Mouse (Mus musculus) lung, postnatal 25 days (tissue): ENCODE measurements at regions not wholly inside any gene's neighbourhood (a gene's known extent, or its start where the extent isn't known, plus 50 kb on each side); places are given as distances from the start of the nearest gene placed in this dataset.

Experiments used
- DNase-seq: peaks from one replicate; pipeline ENCODE4 v3.0.0; 2022; ENCODE audit warnings: low spot score

- no peak for DNase-seq
Observed at GRCm38 (mm10) chr15:10838584-10839288, 113.4 kb upstream of the C1qtnf3 start.

DNA sequence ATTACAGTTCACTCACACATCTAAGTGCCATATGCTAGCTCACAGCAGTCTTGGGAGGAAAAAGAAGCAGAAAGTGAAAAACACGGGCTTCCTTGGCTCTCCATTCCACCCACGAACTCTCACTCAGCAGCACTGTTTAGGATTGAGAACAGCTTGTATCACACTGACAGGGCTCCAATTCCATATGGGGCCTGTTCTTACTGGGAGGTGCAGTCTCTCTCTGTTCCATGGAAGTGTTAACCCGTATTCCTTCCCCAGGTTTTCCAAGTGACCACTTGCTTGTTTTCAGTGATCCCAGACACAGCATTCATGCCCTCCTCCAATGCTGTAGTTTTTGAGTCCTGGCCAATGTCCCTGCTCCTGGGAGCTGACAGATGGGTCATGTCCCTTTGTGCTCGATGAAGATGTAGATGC lies 111.5 kb upstream of the C1qtnf3 start:
- no peak for DNase-seq

DNA sequence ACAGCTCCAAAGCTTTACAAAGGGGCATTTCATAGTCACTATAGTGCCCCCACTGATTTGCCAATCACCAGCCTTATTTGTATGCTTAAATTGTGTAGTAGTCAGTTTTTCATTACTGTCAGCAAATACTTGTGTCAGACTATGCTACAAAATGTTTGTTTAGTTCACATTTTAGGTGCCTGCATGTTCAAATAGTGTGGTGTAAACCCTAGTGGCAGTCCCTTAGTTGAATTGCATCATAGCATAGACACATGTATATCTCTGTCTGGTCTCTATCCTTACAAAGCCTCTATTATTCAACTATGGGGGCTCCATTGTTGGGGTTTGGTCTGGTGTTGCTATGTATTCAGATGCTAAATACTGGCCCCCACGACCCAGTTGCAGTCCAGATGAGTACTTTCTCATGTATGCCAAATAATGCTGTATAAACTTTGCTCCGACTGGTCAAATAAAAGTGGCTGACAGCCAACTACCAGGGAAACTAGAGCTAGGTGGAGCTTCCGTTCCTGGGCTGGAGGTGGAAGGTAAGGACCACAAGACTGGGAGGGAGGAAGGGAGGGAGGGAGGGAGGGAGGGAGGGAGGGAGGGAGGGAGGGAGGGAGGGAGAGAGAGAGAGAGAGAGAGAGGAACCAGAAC lies 109.0 kb upstream of the C1qtnf3 start:
- DNase-seq = no peak

GRCm38 (mm10) chr15:10846722-10847121 lies 105.4 kb upstream of the C1qtnf3 start:
- no peak for DNase-seq

DNA sequence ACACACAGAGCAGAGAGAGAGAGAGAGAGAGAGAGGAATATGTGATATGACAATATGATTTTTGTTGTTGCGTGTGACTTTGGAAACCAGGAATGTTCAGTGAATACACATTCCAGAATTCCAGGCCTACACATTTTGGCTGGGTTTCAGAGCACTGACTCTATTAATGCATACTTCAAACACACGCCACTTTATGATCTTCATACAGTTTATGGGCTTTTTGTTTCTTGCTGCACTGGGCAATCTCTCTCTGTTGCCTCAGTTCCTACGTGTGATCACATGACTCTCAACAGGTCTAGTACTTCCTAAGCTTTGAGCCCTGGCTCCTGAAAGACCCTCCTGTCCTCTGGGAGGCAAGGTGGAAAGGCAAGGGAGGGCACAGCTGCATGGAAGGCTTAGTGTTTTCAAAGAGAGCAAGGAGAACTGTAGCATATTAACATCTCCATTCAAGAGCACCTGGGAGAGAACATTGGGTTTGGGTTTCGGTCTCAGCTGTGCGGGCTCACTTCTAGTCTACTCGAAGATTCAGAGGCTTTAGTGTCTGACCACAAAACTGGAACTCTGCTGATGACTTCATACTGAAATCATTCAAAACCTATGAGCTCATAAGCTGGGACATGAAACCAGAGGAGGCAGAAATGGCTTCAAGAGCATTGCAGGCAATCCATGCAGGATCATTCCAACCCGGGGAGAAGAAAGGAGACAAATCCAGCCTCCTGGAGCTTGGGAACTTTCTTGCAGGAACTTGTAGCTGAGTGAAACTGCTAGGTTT lies 87.9 kb upstream of the C1qtnf3 start:
- no peak for DNase-seq

DNA sequence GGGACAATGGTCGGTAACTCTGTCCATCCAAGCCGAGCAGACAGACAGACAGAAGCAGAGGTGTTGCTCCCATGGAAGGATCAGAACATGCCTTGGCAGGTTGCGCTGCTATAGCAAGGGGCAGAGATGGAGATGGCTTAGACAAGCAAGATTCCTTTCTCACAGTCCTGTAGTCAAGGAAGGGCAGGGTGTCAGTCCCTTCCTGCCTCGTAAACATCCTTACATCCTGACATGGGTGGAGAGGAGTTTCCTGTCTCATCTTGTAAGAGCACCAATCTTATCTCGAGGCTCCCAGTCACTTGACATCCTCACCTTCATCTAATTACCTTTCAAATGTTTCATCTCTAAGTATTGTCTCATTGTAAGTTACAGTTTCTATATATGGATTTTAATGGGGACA lies 87.0 kb upstream of the C1qtnf3 start:
- no peak for DNase-seq

DNA sequence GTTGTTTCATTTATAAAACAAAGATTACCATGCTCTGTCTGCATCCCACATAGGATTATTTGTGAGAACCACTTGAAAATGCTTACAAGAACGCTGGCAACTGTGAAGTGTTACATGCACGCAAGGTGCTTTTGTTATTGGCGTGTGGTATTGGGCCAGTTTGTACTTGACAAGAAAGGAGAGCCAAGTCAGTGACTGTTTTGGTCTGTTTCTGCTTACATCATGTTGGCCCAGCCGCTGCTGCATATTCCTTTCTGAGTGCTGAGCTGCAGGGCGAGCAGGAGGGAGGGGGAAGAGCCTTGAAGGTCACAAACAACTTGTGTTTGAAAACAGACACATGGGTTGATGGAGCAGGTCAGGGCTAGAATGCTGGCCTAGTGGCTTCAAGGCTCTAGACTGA lies 85.3 kb upstream of the C1qtnf3 start:
- peak; percentile 65 for DNase-seq

DNA sequence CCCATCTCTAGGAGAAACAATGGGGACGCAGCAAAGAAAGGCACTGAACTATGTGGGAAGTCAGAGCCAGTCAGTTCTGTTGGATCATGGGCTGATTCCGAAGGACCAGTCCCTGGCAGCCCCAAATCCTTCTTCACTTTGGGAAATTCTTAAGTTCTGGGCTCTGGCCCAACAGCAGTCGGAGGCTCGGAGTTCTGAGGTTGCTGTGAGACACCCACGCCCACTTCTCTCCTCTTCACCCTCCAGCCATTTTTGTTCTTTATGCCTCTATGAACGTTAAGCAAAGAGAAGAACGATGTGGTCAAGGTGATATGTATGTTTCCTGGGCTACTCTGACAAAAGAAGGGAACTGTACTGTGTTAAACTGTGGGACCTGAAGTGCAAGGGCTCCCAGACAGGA lies 84.0 kb upstream of the C1qtnf3 start:
- DNase-seq = no peak

DNA sequence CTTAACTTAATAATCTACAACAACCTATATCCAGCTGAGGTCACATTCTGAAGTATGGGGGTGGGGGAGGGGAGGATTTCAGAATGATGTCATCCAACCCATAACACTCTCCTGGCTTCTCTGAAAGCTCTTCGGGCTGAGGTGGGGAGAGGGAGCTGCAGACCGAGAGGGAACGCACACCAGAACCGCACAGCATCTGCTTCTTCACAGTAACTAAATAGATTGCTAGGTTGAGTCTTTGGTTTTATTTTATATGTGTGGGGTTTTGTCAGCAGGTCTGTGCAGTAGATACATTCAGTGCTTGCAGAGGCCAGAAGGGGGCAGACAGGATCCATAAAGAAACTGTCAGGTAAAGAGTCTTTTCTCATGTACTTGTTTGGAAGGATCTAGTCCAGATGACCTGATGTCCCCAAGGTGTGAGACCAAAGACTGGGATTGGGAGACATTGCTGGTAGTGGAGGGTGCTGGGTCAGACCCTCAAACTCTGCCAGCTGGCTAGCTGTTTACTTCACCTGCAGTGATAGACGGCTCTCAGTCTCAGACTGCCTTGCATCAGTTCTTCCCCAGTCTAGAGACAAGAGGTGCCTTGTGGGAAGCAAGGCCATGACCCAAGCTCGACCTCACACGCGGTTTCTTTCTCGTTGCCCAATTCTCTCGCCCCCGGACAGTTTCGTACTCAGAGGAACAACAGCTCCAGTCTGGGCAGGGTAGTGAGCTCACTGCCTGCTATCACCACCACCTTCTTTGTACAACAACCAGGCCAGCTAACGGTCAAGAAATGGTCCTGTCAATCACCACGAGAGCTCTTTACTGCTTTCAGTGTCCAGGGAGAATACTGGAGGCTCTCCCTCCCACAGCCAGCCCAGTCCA lies 83.2 kb upstream of the C1qtnf3 start:
- no peak for DNase-seq

DNA sequence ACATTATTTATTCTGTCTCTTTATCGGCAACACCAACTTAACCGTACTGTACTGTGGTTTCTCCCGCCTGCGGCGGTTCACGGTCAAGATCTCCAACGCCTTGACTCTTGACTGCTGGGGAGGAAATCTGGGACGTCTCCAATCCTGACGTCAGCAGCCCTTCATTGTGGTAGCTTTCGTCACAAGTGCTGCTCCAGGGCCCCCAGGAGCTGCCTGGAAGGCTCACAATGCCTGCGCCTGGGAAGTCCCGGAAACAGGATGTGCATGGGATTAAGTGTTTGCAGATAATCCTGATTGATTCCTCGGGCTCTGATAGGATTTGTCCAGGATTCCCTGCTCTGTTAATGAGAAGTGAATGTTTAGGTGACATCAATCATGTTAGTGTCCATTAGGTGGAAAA lies 82.3 kb upstream of the C1qtnf3 start:
- peak; percentile 84 for DNase-seq

- DNase-seq = no peak
Observed at GRCm38 (mm10) chr15:10872322-10872967, 79.7 kb upstream of the C1qtnf3 start.

- DNase-seq = no peak
Observed at GRCm38 (mm10) chr15:10876328-10876727, 75.8 kb upstream of the C1qtnf3 start.

DNA sequence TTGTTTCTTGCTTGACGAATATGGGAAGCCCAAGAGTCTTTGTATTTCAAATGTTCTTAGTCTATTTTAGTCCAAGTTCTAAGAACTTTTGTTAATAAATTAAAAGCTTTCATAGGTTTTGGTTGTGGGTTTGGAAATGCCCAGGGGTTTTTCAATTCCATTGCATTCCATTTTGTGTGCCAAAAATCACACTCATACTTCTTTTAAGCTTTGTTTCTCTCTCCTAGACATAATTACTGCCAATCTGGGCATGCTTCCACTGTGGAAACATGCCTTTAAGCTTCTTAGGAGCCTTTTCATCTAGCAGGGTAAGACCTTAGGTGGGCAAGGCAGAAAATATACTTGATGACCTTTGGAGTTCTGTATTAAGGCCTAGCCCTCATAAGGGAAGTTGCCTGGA lies 70.4 kb upstream of the C1qtnf3 start:
- DNase-seq = no peak

- DNase-seq = no peak
Observed at GRCm38 (mm10) chr15:10887990-10888389, 64.1 kb upstream of the C1qtnf3 start.

DNA sequence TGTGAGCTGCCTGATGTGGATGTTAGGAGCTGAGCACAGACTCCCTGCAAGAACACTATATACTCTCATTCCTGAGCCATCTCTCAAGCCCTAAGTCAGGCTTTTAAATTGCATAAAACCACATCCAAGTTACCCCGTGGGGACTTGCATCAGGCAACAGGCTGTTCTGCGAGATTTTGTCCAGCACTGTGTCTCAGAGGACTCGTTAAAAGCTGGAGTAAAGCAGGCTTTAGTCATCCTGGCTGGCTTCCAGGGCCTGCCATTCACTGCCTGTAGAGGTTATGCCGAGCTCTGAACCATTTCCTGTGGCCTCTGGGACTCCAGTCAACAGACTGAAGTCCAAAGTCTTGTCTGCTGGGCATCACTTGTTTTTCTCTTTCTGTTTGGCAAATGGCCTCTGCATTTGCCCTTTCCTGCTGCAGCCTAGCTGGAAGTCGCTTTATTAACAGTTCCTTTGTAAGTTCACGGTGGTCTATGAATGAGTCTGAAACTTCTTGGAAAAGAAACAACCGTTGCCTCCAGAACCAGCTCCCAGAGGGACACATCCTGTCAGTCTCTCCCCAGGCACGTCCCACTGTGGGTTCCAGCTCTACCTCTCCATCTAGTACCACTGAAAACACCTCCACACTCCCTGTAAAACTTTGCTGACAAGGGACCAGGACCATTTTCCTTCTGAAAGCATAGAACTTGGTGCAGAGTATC lies 61.8 kb upstream of the C1qtnf3 start:
- DNase-seq = peak; percentile 37

- no peak for DNase-seq
Observed at GRCm38 (mm10) chr15:10898309-10898708, 53.8 kb upstream of the C1qtnf3 start.

DNA sequence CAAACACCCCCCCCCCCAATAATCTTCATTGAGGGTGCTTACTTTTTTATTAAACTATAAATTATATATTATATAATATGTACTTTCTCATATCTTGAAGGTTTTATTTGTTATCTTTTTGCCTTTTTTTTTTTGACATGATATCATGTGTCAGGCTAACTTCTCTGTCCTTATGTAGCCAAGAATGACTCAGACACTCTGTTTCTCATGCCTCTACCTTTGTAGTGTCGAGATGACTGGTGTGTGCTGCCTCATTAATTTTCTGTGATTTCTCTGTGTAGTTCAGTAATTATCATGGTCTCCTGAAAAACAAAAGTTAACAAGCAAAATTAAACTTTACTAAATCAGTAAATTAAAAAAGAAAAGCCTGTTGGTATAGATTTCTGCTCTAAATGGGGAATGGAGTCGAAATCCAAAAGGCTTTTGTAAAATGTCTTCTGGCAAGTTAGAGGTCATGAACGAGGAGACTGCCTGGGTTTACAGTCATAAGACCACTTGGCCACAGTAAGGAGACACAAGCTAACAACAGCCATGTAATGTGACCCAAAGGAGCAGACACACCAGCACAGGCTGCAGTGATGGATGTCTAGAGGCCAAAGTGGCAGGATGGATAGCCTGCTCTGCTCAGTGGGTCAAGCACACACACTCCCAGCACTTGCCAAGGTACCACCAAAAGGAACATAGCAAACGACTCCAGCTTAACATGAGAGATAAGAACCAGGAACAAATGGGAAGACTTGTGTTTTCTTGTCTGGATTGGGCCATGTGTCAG lies 53.2 kb upstream of the C1qtnf3 start:
- no peak for DNase-seq

GRCm38 (mm10) chr15:10899904-10900303 lies 52.2 kb upstream of the C1qtnf3 start:
- DNase-seq = no peak

DNA sequence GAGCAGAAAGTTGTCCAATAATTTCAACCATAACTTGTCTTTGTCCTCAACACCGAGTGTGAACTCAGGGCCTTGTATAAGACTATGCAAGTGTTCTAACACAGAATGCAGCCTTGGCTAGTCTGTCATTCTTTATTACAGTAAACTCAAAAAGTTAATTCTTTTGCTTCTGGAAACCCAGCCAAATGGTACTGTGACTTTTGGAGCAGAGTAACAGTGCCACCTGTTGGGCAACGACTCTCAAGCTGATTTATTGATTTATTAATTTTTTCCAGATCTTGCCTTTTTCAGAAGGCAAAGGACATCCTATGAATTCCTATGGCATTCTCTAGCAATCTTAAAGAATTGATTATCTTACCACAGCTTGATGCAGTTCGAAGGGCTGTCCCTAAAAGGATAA lies 51.1 kb upstream of the C1qtnf3 start:
- DNase-seq = peak; percentile 34

DNA sequence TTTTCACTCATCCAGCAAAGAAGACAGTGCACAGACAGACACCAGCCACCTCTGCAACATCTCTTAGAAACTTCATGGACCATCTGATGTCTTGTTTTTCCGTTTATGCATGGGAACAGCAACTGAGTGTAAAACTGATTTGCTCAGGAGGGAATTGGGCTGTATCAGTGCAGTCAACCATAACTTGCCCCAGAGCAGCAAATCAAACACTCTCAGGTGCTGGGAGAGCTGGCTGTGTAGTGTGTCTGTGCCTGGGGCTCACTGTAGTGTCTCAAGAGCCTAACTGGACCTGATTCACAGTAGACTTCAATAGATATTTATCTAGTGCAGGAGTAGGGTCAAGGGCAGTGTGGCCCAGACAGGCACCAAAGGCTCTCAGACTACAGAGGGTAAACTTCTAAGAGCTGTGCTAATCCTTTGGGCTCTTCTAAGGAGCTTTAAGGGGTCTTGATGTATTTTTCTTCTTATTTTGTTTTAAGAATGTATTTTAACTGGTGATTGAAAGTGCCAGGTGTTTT lies 50.3 kb upstream of the C1qtnf3 start:
- DNase-seq = no peak
